Mouse (Mus musculus): ENCODE measurements around the gene Scn3a. TPM values are rescaled to one million over a fixed set of nuclear protein-coding genes. Genes with fewer than 3 reads are reported as not detected.

The Scn3a gene
- total RNA-seq, 2 experiments from 2014 or later: 31.4 to 31.8 TPM

DNA sequence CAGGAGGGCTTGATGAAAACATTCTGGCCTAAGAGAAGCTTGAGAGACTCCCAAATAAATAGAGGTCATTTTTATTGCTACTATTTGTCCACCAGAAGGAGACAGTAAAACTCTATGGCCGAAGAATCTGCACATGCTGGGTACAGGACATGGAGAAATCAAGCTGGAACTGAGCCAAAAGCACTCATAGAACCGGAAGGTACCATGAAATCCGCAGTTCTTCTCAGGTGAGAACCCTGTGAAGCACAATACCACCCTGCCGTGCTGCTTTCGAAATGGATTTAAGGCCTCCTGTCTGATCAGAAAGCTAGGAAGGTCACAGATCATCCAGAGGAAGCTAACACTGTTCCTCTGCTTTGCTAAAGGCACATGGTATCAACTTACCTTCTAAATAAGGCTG is 143.9 kb downstream of the Scn3a start:
- no peak overlapping the region for H3K27ac ChIP-seq
- no peak for TF ChIP-seq CTCF (IDR thresholded peaks at IDR 0.05)
- intact Hi-C loops (cut with DNase I): no loop called here

GRCm38 (mm10) chr2:65421259-65422255 is 145.9 kb downstream of the Scn3a start:
- no peak; the same call in 1 of the 2 replicates for TF ChIP-seq CTCF (IDR thresholded peaks at IDR 0.05)
- intact Hi-C loops (cut with DNase I): no loop called here
- H3K4me3 ChIP-seq: no peak overlapping the region
- no peak for DNase-seq (ENCODE audit: extremely low spot score in 1 of 2, low spot score in 2 of 2)
- H3K27ac ChIP-seq: no peak overlapping the region

More for the DNA sequence above, 143.9 kb downstream of the Scn3a start:
- H3K4me3 ChIP-seq: no peak overlapping the region
- DNase-seq (ENCODE audit: extremely low spot score in 1 of 2, low spot score in 2 of 2): no peak

GRCm38 (mm10) chr2:65418608-65419007 is 148.8 kb downstream of the Scn3a start:
- Histone ChIP-seq H3K27ac (no peak overlapping the region), H3K4me3 (no peak overlapping the region)
- intact Hi-C loops (cut with DNase I): no loop called here
- DNase-seq (ENCODE audit: extremely low spot score in 1 of 2, low spot score in 2 of 2): no peak
- TF ChIP-seq CTCF (IDR thresholded peaks at IDR 0.05): no peak

- no peak overlapping the region for H3K27ac ChIP-seq
- intact Hi-C loops (cut with DNase I): no loop called here
- TF ChIP-seq CTCF (IDR thresholded peaks at IDR 0.05): no peak
- no peak for DNase-seq (ENCODE audit: extremely low spot score in 1 of 2, low spot score in 2 of 2)
- no peak overlapping the region for H3K4me3 ChIP-seq
Measured at GRCm38 (mm10) chr2:65416535-65416934, 150.9 kb downstream of the Scn3a start.

DNA sequence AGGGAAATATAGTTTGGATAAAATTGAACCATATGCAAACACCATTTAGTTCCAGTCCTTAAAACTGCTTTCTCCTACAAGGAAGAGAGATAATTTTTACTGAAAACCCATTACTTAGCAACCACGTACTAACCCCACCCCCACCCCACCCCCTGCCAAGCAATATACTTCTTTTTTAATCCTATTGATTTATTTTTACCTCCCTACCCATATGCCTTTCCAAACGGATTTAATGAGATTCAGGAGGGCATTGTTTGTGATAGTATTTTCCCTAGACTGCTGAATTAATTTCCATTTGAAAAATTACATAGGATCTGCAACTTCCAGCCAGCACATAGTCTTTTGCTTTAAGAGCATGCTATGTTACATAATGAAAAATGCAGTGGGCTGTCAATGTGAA is 152.1 kb downstream of the Scn3a start:
- no peak for TF ChIP-seq CTCF (IDR thresholded peaks at IDR 0.05)
- Histone ChIP-seq H3K4me3 (peak overlapping the region; percentile 45), H3K27ac (peak overlapping the region; percentile 91)
- intact Hi-C loops (cut with DNase I): no loop called here
- no peak for DNase-seq (ENCODE audit: extremely low spot score in 1 of 2, low spot score in 2 of 2)

DNA sequence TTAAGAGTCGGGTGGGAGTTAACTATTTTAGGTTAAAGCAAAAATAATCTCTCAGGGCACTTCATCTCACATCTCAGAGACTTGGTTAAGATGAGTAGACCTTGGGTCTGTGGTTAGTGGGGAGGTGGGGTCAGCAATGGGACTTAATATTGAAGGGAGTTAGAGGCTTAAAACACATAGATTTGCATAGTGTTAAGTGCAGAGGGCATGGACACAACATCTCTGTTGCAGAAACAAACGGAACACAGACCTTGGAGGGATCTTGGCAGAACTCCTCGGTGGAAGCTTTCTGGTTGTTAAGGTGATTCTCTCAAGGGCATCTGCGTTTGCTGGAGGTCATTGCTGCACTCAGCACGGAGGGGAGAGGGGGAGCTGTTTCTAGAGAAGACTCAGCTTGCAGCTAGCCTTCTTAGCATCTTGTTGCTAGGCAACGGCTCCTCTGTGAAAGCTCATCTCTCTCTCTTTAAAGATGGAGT is 152.6 kb downstream of the Scn3a start:
- peak; percentile 65 to 70 for DNase-seq (ENCODE audit: extremely low spot score in 1 of 2, low spot score in 2 of 2)
- Histone ChIP-seq H3K27ac (peak overlapping the region; percentile 91), H3K4me3 (peak overlapping the region; percentile 45)
- TF ChIP-seq CTCF (IDR thresholded peaks at IDR 0.05): no peak
- intact Hi-C loops (cut with DNase I): loop anchor here (1.0 to 5.0 kb wide), 2 partner anchors 56 to 197 kb away; no protein-coding TSS in a partner anchor

GRCm38 (mm10) chr2:65414237-65414636 is 153.2 kb downstream of the Scn3a start:
- peak; percentile 22 to 36 for DNase-seq (ENCODE audit: extremely low spot score in 1 of 2, low spot score in 2 of 2)
- intact Hi-C loops (cut with DNase I): loop anchor here (1.0 to 5.0 kb wide), 2 partner anchors 57 to 198 kb away; no protein-coding TSS in a partner anchor
- Histone ChIP-seq H3K4me3 (peak overlapping the region; percentile 45), H3K27ac (peak overlapping the region; percentile 91)
- TF ChIP-seq CTCF (IDR thresholded peaks at IDR 0.05): no peak

DNA sequence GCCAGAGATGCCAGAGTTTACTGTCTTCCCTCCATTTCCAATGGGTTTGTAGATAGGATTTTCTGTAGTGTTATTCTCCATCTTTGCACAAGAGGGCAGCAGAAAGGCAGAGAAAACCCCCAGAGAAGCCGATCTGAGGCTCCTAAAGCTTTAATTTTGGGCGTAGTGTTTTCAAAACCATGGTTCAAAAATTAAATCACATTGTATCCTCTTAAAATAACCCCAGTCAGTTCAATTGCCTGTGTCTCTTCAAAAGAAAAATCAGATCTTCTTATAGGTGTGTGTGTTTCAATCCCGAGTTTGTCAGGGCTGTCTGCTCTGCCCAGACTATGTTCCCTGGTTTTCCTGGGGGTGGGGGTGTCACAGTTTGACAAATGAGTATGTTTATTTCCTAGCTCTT is 153.7 kb downstream of the Scn3a start:
- Histone ChIP-seq H3K4me3 (peak overlapping the region; percentile 45), H3K27ac (peak overlapping the region; percentile 91)

More for the DNA sequence above, 153.7 kb downstream of the Scn3a start:
- intact Hi-C loops (cut with DNase I): loop anchor here (1.0 to 5.0 kb wide), 3 partner anchors 58 to 199 kb away; partner anchors contain the start of gene Scn3a
- peak in 1 of 2 experiments; percentile 36 for DNase-seq (ENCODE audit: extremely low spot score in 1 of 2, low spot score in 2 of 2)
- peak; percentile 88 for TF ChIP-seq CTCF (IDR thresholded peaks at IDR 0.05)

Other genes with a start within 250 kb of the Scn3a start
- 1 to 10 TPM; 2.3 to 2.6 TPM for gene Slc38a11, start 203.6 kb downstream of the Scn3a start, total RNA-seq (2021)
- gene Scn2a, start 53.1 kb upstream of the Scn3a start, total RNA-seq (2021): 100 to 1,000 TPM; 298 to 309 TPM

Measured in left cerebral cortex, adult 2 months (tissue).